Mouse (Mus musculus) thymus, postnatal 14 days (tissue): ENCODE data around the gene Adam8.

Experiments
- DNase-seq: peaks from one replicate; pipeline ENCODE4 v3.0.0; 2021

Gene Adam8

DNA sequence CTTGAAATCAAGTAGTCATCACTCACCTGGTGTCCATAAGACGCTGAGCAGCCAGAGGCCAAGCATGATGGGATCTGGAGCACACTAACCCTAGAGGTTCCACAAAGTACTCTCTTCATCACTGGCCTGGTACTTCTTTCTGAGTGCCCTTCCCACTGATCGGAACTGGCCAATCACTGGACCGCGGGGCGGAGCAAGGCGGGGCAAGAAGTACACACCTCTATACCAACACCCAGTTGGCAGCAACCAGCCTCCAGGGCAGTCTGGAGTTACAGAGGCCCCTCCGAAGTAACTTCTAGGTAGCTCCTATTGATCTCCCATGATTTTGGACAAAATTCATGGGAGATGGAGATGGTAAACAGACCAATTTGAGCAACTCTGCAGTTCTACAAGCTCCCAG is at the start of gene Adam8:
TSS of gene Adam8 (minus strand) at position 157 of the 400 bp plus-strand sequence.
- DNase-seq: no peak

DNA sequence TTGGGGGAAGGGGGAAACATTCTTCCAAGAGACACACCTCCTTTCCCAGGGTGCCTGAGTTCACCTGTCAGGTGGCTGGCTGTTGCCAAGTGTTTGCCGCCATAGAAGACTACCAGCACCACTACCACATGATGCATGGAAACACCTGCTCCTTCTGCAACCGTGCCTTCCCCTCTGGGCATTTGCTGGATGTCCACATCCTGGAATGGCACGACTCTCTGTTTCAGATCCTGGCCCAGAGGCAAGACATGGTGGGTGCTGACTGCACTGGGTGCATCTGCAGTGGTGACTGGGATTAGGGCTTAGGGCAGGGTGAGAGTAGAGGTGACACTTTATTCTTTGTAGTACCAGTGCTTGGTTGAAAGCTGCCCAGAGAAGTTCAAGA is 44.8 kb upstream of the Adam8 start:
- DNase-seq: no peak

DNA sequence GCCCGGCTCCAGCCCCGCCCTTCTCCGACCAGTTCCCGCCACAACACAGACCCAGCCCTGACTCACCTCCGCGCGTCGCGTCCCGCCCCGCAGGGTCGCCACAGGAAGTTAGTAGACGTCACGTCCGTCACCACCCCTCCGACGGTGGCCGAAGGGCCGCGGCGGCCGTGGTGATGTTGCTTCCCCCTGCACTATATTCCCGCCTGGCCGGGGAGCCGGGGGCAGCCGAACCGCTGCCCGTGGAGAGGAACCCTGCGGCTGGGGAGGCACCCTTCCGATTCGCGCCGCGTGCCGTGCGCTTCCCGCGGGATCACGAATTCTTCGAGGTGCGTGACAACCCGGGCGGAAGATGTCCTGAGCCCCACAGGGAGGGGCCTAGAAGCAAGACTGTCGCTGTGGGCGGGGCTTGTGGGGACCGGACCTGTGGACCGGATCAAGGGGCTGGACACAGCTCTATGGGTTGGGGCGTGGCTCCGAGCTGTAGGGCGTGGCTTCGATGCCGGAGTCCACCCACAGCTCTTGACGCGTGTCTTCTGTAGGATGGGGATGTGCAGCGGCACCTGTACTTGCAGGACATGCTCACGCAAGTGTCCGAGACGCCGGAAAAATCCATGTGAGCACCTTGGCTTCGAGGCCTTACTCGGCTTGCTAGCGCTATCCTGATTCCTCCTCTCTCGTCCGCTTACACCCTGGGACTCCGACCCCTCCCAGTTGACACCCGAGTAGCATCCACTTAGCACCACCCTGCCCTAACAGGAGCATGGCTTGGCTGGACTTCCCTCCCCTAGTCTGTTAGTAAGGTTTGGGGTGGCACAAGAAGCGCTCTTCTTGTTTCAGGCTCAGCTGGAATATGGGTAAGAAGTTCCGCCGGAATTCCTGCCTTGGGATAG is 44.2 kb upstream of the Adam8 start, which contains the start of the genes Zfp511 and Tubgcp2:
TSS of gene Zfp511 (plus strand) at position 111 of the 890 bp plus-strand sequence.
TSS of gene Tubgcp2 (minus strand) at position 389 of the 890 bp plus-strand sequence.
- DNase-seq: peak; percentile 89

DNA sequence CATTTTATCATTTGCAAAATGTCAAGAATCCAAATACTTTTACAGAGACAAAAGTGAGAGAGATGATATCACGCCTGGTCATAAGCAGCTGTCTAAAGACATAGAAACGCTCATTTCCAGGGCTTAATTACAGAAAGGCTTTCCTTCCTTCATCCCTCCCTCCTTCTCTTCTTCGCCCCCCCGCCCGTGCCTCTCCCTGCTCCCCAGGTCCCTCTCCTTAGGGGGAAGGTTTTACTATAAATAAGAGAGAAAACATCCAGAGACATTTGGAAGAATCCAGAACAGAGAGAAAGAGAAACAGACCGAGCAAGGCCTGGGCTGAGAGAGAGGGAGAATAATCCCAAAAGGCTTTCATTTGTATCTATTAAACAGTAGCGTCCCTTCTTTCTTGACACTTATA is 43.1 kb upstream of the Adam8 start:
- no peak for DNase-seq

DNA sequence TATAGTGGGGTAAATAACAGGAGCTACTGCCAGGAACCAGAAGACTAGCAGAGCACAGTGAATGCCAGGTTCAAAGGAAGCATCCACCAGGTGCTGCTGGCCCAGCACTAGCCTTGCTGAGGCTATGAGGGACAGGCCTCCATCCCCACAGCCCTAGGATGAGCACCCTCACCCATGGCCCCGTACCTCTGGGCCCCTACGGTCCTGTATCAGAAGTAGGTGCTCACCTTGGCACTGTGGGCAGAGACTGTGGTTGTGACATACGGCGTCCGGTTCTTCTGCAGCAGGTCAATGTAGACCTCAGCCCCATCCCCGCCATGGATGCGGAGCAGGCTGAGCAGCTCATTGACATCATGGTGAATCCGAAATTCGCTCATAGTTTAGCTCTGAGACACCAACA is 41.0 kb upstream of the Adam8 start:
- DNase-seq: no peak

DNA sequence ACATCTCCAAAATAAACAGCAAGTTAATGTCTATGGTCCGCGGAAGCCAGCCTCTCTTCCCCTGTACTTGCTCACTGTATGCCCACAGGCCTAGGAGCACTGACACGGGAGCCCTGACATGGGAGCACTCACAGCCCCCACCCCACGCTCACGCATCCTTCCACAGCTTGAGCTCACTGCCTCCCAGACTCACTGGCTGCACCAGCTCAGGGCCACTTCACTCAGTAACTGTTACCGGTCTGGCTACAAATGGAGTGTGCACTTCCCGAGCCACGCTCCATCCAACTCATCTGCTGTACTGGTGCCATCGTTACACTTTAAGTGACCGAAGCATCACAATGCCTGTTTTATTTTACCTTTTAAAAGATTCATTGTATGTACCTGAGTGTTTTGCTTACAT is 40.0 kb upstream of the Adam8 start:
- DNase-seq: no peak

DNA sequence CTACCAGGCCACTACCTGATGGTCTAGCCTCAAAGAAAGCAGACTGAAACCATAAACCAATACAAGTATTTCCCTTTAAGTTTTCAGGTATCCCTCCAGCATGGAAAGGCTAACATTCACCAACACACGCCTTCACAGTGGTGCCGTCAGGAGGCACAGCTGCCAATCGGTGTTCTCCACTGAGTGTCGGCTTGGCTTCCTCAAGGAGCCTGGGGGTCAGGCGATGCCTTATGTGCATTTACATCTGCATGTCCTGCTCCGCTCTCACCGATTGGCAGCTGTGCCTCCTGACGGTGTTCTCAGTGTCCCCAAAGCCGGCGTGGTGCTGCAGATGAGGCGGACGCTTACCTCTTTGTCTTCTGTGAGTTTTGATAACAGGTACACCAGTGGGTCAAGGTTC is 39.4 kb upstream of the Adam8 start:
- DNase-seq: no peak

DNA sequence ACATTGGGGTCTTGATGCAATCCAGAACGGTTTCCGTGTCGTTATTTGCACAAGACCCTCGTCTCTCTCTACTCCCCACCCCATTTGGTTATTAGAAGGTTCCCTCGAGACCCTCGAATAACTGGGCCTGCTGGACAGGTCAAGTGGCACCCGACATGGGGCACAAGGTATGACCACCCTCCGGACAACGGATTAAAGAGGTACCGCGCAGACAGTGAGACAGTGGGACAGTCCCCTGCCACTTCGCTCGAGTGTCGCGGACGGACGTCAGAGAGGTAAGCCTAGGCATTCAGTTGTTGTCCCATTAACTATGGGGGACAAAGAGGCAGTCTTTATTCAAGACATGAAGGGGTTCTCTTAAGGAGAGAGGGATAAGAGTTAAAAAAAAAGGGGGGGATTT is 19.0 kb upstream of the Adam8 start:
- peak; percentile 1 for DNase-seq

DNA sequence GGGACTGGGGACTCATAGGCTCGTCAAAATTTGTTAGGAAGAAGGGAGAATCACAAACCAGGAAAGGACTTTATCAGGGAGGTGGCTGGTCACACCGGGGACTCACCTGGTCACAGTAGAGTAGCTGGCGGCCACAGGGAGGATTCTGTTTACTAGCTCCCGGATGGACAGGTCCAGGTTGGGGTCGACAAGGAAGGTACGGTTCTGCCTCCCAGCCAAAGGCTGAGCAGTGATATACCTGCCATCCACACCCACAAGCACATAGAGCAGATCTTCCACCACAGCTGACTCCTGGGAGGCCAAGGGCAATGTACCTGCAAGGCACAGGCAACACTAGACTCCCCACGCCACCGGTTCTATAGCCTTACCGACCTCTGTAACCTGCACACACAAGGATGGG is 15.4 kb upstream of the Adam8 start:
- DNase-seq: peak; percentile 1

DNA sequence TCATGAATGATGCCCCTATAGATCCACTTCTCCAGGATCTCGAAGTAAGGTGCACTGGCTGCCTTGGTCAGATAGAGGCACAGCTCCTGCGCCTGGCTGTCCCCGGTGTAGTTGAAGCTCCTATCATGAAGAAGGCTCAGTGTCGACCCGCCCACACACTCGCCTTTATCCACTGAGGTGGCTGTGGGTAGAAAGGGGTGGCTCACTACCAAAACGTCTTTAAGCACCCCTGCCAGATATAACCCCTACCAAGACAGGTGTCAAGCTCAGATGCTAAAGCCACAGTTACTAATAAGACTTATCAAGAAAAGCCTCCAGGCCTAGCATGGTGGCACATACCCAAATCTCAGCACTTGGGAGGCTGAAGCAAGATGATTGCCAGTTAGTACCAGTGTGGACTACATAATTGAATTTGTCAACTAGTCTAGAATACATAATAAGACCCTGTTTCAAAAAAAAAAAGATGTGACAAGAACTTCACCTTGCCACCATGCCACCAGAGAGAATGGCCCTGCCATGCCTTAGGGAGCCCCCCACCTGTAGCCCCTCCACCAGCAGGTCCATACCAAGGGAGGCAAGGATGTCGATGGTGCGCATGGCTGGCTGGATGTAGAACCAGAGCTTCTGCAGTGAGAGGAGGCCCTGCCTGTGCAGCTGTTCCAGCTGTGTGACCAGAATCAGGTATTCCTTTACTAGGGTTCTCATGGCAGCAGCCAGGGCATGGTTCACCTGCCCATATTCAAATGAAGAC is 14.7 kb upstream of the Adam8 start:
- peak; percentile 2 for DNase-seq

DNA sequence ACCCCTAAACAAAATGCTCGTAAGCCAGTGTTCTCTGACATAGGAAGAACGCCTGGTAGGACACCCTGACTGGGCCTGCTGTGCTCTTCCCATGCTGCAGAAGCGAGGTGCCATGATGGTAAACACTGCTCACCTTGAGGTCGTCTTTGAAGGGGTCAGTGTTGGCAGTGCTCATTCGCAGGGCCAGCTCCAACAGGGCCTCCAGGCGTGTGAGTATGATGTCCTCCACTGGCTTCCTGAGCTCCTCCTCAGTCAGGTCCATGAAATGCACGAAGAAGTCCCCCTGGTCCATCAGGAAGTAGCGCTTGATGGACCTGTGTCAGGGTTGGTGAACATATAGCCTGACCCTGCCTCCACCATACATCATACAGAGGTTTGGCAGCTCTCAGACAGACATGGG is 12.3 kb upstream of the Adam8 start:
- peak; percentile 2 for DNase-seq

DNA sequence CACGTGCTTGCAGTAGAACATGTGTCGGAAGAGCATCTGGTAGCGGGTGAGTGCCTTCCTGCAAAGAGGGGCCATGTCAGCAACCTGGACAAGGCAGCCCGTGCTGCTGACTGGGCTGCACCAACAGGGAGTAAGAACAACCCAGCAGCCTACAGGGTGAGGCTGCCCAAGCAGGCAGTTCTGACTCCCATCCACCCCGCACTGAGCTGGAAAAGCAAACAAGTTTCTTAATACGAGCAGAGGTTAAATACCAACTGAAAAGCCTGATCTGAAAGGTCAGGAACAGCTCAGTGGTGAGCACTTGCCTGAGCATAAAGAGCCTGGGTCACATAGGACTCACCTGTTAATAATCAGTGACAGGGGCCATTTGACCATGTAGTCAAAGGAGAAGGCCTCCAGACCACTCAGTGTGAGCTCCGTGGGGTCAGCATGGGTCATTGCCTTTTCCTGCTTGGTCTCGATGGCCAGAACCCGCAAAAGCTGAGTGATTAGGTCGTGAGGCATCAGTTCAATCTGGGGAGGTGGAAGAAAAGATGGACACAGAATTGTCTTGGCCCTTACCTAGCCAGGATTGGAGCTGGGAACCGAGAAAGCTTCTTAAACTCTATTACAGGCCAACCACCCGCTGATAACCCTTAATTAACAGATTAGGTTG is 8.9 kb upstream of the Adam8 start:
- peak; percentile 1 for DNase-seq

DNA sequence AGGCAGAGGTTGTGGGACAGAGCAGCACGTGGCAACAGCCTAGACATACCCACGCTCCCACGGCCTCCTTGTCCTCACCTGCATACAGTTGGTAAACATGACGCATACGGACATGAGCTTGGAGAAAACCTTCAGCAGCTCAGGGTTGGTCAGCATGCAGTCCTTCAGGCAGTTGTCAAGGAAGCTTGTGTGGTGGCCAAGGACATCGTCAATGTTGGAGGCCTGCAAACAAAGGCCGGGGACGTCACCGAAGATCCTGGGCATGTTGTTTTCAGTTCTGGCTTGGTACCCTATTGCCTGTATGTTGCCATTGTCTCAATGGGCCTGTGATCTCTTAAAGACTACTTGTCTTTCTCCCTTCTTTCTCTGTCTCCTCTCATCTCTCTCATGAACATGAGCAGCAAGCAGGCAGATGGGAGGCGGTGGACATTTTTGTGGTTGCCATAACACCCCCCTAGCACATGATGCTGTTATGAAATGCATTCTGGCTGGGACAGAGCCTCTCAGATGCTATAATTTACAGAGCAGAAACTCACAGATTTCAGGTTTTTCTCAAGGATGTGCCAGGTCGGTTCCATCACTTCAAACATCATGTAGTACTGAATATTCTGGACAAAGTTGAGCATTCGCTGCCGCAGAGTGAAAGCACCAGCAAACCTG is 6.5 kb upstream of the Adam8 start:
- DNase-seq: peak; percentile 1

DNA sequence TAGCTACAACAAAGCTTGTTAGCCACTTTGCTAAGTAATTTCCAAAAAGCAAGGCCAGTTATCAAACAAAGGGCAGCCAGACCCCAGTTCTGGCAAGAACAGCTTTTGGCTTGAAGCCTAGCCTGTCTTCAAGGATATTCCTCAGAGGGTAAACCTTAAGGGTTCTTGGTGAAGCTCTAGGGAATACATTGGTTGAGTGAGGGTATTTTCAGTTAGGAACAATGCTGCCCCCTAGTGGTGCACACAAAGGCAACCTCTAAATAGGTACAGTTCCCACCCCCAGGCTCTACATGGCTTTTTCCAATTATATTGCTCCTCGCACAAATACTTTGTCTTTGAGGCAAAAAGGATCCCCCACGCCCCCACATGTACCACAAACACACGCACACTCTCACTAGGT is 2.3 kb upstream of the Adam8 start:
- DNase-seq: peak; percentile 63

DNA sequence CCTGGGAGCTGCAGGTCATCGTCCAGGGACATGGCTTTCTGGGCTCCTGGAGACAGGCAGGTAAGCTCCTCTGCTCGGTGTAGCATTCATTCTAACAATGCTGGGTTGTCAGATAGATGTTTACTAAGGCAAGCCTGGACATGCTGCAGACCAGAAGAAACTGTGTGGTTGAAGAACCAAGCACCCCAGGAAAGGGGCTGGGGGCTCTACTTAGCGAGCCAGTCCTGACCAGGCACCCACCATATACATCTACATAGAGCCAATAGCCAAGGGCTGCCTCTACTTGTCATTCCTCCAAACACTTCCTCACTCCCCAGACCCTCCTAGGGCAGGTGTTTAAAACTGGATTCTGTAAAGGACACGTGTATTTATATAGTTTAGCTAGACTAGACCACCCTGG is 1.8 kb upstream of the Adam8 start:
- no peak for DNase-seq

DNA sequence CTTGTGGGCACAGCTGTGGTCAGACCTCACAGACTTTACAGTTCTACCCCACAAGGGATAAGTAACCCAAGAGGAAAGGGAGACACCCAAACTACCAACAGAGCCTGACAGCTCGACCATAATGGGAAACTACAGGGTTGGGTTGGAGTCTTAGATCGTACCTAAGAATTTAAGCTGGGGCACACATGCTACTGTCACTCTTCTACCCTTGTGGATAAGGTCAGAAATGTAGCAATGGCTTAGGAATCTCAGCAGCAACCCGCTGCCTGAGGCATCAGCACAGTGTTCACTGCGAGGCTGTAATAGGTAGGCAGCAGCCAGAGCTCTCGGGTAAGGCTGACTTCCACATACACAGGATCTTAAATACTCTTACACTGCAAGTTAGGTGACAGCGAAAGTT is 1.2 kb upstream of the Adam8 start:
- DNase-seq: no peak

DNA sequence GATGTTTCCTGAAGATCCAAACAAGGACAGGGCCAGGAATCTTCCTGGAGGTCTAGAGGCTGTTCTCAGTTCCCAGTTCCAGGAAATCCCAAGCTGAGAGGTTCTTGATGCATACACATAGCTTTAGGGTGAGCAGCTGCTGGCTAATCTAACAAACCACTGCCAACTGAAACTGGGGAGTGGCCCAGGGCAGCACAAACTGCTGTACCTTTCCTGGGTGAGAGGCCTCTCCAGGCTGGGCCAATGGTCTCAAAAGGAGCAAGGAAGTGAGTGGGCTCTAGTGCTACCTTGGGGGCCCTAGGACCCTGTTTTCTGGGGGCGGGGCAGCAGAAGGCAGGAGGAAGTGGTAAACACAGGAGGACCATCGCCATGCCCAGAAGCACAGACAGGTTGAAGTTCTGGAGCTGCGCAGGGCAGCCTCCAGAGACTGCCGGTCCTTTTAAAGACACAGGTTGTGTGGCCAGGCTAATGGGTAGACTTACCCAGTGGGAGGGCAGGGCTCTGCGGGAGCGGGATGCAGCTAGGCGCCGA is 1.4 kb downstream of the Adam8 start:
- DNase-seq: no peak

DNA sequence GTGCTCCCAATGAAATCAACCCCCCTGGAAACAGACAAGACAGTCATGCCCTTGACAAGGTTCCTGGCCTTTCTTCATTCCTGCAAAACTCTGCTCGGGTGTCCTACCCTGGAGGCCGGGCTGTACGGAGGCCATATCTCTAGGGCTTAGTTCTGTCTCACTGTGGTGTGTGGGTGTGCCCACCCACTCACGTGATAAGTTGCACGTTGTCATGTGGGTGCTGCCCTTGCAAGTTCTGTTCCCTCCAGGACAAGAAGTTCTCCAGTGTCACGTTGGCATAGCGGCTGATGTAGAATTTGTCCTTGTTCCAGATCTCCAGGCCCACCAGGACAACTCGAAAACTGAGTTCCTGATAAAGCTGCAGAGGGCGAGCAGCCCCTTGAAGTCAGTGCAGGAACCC is 4.1 kb downstream of the Adam8 start:
- DNase-seq: no peak

DNA sequence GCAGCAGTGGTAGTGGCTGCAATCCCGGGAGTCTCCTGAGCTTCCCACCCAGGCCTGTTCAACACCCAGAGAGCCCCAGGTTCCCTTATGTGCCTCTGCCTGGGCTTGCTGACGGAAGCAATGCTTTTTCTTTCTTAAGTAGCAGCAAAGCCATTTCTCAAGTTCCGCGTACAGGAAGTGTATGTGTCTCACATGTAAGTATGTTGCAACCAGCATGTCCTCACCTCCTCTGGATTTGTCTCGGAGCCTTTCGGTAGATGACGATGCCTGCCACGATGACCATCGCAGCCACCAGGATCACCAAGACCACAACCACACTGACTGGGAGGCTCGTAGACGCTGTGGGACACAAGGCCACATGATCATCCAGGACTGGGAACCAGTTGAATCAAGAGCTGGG is 7.9 kb downstream of the Adam8 start:
- no peak for DNase-seq

DNA sequence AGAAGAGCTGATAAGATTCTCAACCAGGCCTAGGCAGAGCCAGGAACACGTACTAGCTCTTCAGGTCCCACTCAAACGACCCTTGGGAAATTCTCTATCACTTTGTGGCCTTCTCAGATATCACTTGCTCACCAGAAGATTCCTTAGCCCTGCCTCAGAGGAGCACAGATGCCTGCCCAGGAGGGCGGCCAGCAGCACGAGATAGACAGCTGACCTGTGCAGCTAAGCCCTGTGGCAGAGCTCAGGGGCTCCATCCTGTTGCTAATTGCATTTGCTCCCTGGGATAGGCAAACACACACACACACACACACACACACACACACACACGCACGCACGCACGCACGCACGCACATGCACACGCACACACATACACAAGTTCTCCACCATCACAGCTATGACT is 10.3 kb downstream of the Adam8 start:
- no peak for DNase-seq

DNA sequence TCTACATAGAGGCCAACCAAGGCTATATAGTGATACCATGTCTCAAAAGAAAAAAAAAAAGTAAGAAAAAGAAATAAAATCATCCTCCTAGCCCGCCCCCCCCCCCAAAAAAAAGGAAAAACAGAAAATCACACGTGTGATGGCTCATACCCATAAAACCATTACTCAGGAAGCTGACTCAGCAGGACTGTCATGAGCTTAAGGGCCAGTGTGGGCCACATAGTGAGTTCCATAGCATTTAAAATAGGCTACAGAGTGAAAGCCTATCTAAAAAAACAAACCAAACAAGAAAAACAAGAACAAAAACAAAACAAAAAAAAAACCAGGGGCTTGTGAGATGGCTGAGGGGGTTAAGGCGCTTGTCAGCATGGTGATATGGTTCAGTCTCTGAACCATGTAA is 11.6 kb downstream of the Adam8 start:
- DNase-seq: no peak

DNA sequence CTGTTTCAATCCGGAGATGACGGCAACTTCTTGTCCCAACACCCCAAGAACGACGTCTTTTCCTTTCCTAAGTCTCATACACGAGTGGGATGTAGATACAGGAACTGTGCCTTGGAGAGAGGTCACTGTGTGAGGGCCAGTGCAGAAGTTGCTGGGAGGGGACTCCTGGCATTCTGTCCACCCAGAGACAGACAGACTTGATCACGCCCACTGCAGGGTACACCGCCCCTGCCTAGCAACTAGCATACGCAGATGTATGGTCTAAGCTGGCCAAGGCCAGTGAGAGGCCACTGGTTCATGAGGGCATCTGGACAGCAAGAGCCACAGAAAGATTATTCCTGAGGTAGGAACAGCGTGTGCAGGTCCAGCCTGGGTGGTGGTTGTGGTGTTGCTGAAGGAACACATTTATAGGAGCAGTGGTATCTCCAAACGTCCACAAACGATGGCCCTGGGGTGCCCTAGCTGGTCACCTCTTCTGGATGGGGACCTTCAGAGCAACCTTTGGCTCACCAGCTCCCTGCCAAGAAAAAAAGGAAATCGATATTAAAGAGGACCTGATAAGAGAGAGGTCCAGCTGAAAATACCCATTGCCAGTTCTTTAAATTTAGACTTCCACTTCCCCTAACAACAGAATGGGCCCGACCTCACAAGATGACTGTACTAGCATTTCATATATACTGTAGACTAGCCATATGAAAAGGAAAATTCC is 13.2 kb downstream of the Adam8 start:
- DNase-seq: no peak
